Mouse (Mus musculus) liver, postnatal 0 days (tissue): Measurements from ENCODE around the gene Entpd6.

Source experiments
- CTCF ChIP-seq: sonication (generic); IDR thresholded peaks from 2 replicates; pipeline ENCODE4 v1.5.1; 2016; ENCODE audit warnings: antibody characterized with exemption, low read depth
- EP300 ChIP-seq: IDR thresholded peaks from 2 replicates; pipeline ENCODE4 v1.6.1; 2016; ENCODE audit warnings: antibody characterized with exemption, low read depth, mild to moderate bottlenecking

- no peak for TF ChIP-seq CTCF
- no peak for TF ChIP-seq EP300
Measured at GRCm38 (mm10) chr2:150755016-150755415, 6.2 kb downstream of the Entpd6 start.
